Mouse (Mus musculus): ENCODE data around the gene Vpreb2. TPM values are rescaled to one million over a fixed set of nuclear protein-coding genes. Genes with fewer than 3 reads are reported as not detected.

The Vpreb2 gene
- polyA plus RNA-seq (2014; fragmentation: Illumina TruSeq; extraction: RNeasy Lipid Tissue Mini Kit (QIAGEN cat#74804); ENCODE audit: low read depth, low replicate concordance), result not detected

GRCm38 (mm10) chr16:17980128-17980527 lies at the start of gene Vpreb2:
Vpreb2 (plus strand) TSS chr16:17980428.

Other genes starting within 250 kb of the Vpreb2 start
- gene Med15, start 247.5 kb upstream of the Vpreb2 start, polyA plus RNA-seq (2014; fragmentation: Illumina TruSeq; extraction: RNeasy Lipid Tissue Mini Kit (QIAGEN cat#74804); ENCODE audit: low read depth, low replicate concordance), result 26.7 TPM
- gene Klhl22, start 220.8 kb upstream of the Vpreb2 start, polyA plus RNA-seq (2014; fragmentation: Illumina TruSeq; extraction: RNeasy Lipid Tissue Mini Kit (QIAGEN cat#74804); ENCODE audit: low read depth, low replicate concordance), result 27.5 TPM
- gene Scarf2, start 183.1 kb upstream of the Vpreb2 start, polyA plus RNA-seq (2014; fragmentation: Illumina TruSeq; extraction: RNeasy Lipid Tissue Mini Kit (QIAGEN cat#74804); ENCODE audit: low read depth, low replicate concordance), result 5.2 TPM
- gene B830017H08Rik, start 147.3 kb upstream of the Vpreb2 start, polyA plus RNA-seq (2014; fragmentation: Illumina TruSeq; extraction: RNeasy Lipid Tissue Mini Kit (QIAGEN cat#74804); ENCODE audit: low read depth, low replicate concordance), result not detected
- 4.0 TPM for gene Car15, start 142.1 kb upstream of the Vpreb2 start, polyA plus RNA-seq (2014; fragmentation: Illumina TruSeq; extraction: RNeasy Lipid Tissue Mini Kit (QIAGEN cat#74804); ENCODE audit: low read depth, low replicate concordance)
- gene Gm20518, start 88.8 kb upstream of the Vpreb2 start, polyA plus RNA-seq (2014; fragmentation: Illumina TruSeq; extraction: RNeasy Lipid Tissue Mini Kit (QIAGEN cat#74804); ENCODE audit: low read depth, low replicate concordance), result 0.45 TPM
- 0.16 TPM for gene Tssk1, start 86.2 kb upstream of the Vpreb2 start, polyA plus RNA-seq (2014; fragmentation: Illumina TruSeq; extraction: RNeasy Lipid Tissue Mini Kit (QIAGEN cat#74804); ENCODE audit: low read depth, low replicate concordance)
- gene Dgcr2, start 81.9 kb upstream of the Vpreb2 start, polyA plus RNA-seq (2014; fragmentation: Illumina TruSeq; extraction: RNeasy Lipid Tissue Mini Kit (QIAGEN cat#74804); ENCODE audit: low read depth, low replicate concordance), result 39.0 TPM
- gene Tssk2, start 81.8 kb upstream of the Vpreb2 start, polyA plus RNA-seq (2014; fragmentation: Illumina TruSeq; extraction: RNeasy Lipid Tissue Mini Kit (QIAGEN cat#74804); ENCODE audit: low read depth, low replicate concordance), result not detected
- gene Ess2, start 69.1 kb upstream of the Vpreb2 start, polyA plus RNA-seq (2014; fragmentation: Illumina TruSeq; extraction: RNeasy Lipid Tissue Mini Kit (QIAGEN cat#74804); ENCODE audit: low read depth, low replicate concordance), result 12.4 TPM
- gene Gsc2, start 65.4 kb upstream of the Vpreb2 start, polyA plus RNA-seq (2014; fragmentation: Illumina TruSeq; extraction: RNeasy Lipid Tissue Mini Kit (QIAGEN cat#74804); ENCODE audit: low read depth, low replicate concordance), result not detected
- gene Slc25a1, start 52.2 kb upstream of the Vpreb2 start, polyA plus RNA-seq (2014; fragmentation: Illumina TruSeq; extraction: RNeasy Lipid Tissue Mini Kit (QIAGEN cat#74804); ENCODE audit: low read depth, low replicate concordance), result 10.5 TPM
- gene Dgcr6, start 72.4 kb downstream of the Vpreb2 start, polyA plus RNA-seq (2014; fragmentation: Illumina TruSeq; extraction: RNeasy Lipid Tissue Mini Kit (QIAGEN cat#74804); ENCODE audit: low read depth, low replicate concordance), result 50.3 TPM
- 37.1 TPM for gene Prodh, start 109.8 kb downstream of the Vpreb2 start, polyA plus RNA-seq (2014; fragmentation: Illumina TruSeq; extraction: RNeasy Lipid Tissue Mini Kit (QIAGEN cat#74804); ENCODE audit: low read depth, low replicate concordance)
- gene Rtn4r, start 147.2 kb downstream of the Vpreb2 start, polyA plus RNA-seq (2014; fragmentation: Illumina TruSeq; extraction: RNeasy Lipid Tissue Mini Kit (QIAGEN cat#74804); ENCODE audit: low read depth, low replicate concordance), result 6.7 TPM
- not detected for gene Ccdc188, start 237.5 kb downstream of the Vpreb2 start, polyA plus RNA-seq (2014; fragmentation: Illumina TruSeq; extraction: RNeasy Lipid Tissue Mini Kit (QIAGEN cat#74804); ENCODE audit: low read depth, low replicate concordance)